Mouse (Mus musculus): Measurements from ENCODE around the gene Tsga13. TPM values are rescaled to one million over a fixed set of nuclear protein-coding genes. Genes with fewer than 3 reads are reported as not detected.
A peak's percentile ranks its signal among the peaks of the same experiment; 100 is the strongest.

Tsga13 gene
- not detected in 2 replicates for polyA plus RNA-seq (2014; fragmentation: Nextera tagmentation; extraction: Ambion mirVana)

DNA sequence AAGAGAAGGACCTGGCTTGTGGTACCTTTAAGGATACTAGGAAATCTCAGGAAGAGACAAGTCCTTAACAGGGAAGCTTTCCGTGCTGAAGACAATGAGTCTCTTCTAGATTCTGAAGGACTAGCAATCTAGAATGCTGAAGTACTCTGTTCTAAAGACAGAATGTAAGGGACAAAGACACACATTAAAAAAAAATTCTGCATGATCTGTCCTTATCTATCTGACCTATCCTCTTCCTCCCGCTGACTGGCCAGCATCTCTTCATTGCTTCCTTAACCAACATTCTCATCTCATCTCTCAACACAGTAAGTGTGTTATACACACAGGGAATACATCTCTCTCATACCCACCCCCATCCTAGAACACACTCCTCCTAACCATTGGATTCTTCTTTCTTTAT is at the start of gene Tsga13:
Tsga13 (minus strand) TSS at position 101 of the 400 bp plus-strand sequence.
- Histone ChIP-seq H3K27ac (ENCODE audit: low read depth, low read length) (no peak within 1 kb of the TSS), H3K4me3 (ENCODE audit: low read depth, low read length) (no peak within 1 kb of the TSS), H3K36me3 (ENCODE audit: control insufficient read depth, insufficient read depth, low read length) (no peaks in the 10 kb centered on the region), H3K9ac (ENCODE audit: low read length) (no peak within 1 kb of the TSS), H3K4me1 (replicated peaks; ENCODE audit: control insufficient read depth, insufficient read depth, low read length) (no peaks in the 10 kb centered on the region), H3K27me3 (ENCODE audit: control insufficient read depth, insufficient read depth, low read length) (no peaks in the 10 kb centered on the region), H3K9me3 (ENCODE audit: control insufficient read depth, low read length) (no peaks in the 10 kb centered on the region), H3K4me2 (ENCODE audit: low read depth, low read length, severe bottlenecking) (no peak within 1 kb of the TSS)
- WGBS, result 86% methylated on average over 2 of the region's 2 CpGs
- ATAC-seq (replicated peaks; ENCODE audit: low FRiP score) (no peak), DNase-seq (ENCODE audit: low spot score) (no peak)

DNA sequence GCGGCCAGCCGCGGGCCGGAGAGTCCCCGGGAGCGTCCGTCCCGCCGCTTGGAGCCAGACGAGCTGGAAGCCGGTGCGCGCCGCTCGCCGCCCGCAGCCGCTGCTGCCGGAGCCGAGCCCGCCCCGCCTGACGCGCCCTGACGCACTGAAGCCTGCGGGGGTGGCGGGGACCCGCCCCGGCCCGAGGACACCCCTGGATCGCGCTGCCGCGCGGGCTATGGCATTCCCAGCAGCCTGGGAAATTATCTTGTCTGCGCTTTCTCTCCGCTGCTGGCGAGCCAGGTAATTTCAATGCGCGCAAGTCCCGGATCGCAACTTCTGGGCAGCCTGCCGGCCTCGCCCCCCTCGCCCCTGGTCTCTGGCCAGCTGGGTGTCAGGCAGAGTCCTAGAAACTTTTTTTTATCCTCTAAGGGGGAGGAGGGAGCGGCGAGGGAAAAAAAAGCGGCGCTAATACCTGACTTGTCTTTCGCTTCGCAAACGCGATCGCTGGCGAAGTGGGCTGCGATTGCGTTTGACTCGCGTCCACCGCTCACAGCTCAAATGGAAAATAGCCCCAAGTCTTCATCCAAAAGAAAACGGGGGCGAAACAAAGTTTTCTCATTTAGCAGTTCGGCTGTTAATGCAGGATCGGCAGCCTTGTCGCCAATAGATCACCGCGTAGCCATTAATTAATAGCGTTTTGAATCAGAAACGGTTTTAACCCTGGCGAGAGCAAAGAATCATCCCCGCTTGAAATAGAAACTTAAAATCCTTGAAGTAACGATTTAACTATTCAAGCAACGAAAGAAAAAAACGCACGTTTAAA is 43.6 kb upstream of the Tsga13 start, which contains the start of gene Klf14:
Klf14 (minus strand) TSS at position 343 of the 805 bp plus-strand sequence.
- peak within 1 kb of the TSS; percentile 46 for H3K4me3 ChIP-seq (ENCODE audit: low read depth, low read length)
- H3K9ac ChIP-seq (ENCODE audit: low read length), result no peak within 1 kb of the TSS; the same call in 1 of the 2 replicates
- ATAC-seq (replicated peaks; ENCODE audit: low FRiP score) (no peak), DNase-seq (ENCODE audit: low spot score) (peak; percentile 77)
- peak within 1 kb of the TSS; percentile 87 for H3K4me2 ChIP-seq (ENCODE audit: low read depth, low read length, severe bottlenecking)
- no peaks in the 10 kb centered on the region for H3K4me1 ChIP-seq (replicated peaks; ENCODE audit: control insufficient read depth, insufficient read depth, low read length)
- H3K27ac ChIP-seq (ENCODE audit: low read depth, low read length), result no peak within 1 kb of the TSS
- peaks cover 47% of the 10 kb centered on the region for H3K27me3 ChIP-seq (ENCODE audit: control insufficient read depth, insufficient read depth, low read length)
- H3K9me3 ChIP-seq (ENCODE audit: control insufficient read depth, low read length), result peaks cover 17% of the 10 kb centered on the region
- no peaks in the 10 kb centered on the region for H3K36me3 ChIP-seq (ENCODE audit: control insufficient read depth, insufficient read depth, low read length)
- under 1% methylated on average over 64 of the region's 75 CpGs for WGBS

- no peak overlapping the region for H3K9ac ChIP-seq (ENCODE audit: low read length)
- H3K9me3 ChIP-seq (ENCODE audit: control insufficient read depth, low read length), result peaks cover 17% of the 10 kb centered on the region
- H3K27ac ChIP-seq (ENCODE audit: low read depth, low read length), result no peak overlapping the region
- H3K4me1 ChIP-seq (replicated peaks; ENCODE audit: control insufficient read depth, insufficient read depth, low read length), result no peaks in the 10 kb centered on the region
- ATAC-seq (replicated peaks; ENCODE audit: low FRiP score), result no peak
- DNase-seq (ENCODE audit: low spot score), result peak; percentile 67
- peak overlapping the region; percentile 46 for H3K4me3 ChIP-seq (ENCODE audit: low read depth, low read length)
- no peaks in the 10 kb centered on the region for H3K36me3 ChIP-seq (ENCODE audit: control insufficient read depth, insufficient read depth, low read length)
- H3K27me3 ChIP-seq (ENCODE audit: control insufficient read depth, insufficient read depth, low read length), result peaks cover 47% of the 10 kb centered on the region
- peak overlapping the region; percentile 87 for H3K4me2 ChIP-seq (ENCODE audit: low read depth, low read length, severe bottlenecking)
- WGBS, result 1% methylated on average over 79 of the region's 84 CpGs
Measured at GRCm38 (mm10) chr6:30957784-30958735, 42.7 kb upstream of the Tsga13 start.

GRCm38 (mm10) chr6:30939264-30939663 is 23.9 kb upstream of the Tsga13 start:
- H3K4me3 ChIP-seq (ENCODE audit: low read depth, low read length), result no peak overlapping the region
- no peak for ATAC-seq (replicated peaks; ENCODE audit: low FRiP score)
- no peaks in the 10 kb centered on the region for H3K36me3 ChIP-seq (ENCODE audit: control insufficient read depth, insufficient read depth, low read length)
- WGBS, result 85% methylated on average over 5 of the region's 5 CpGs
- no peaks in the 10 kb centered on the region for H3K9me3 ChIP-seq (ENCODE audit: control insufficient read depth, low read length)
- no peak overlapping the region for H3K4me2 ChIP-seq (ENCODE audit: low read depth, low read length, severe bottlenecking)
- no peaks in the 10 kb centered on the region for H3K27me3 ChIP-seq (ENCODE audit: control insufficient read depth, insufficient read depth, low read length)
- H3K4me1 ChIP-seq (replicated peaks; ENCODE audit: control insufficient read depth, insufficient read depth, low read length), result no peaks in the 10 kb centered on the region
- H3K27ac ChIP-seq (ENCODE audit: low read depth, low read length), result no peak overlapping the region
- H3K9ac ChIP-seq (ENCODE audit: low read length), result no peak overlapping the region
- no peak for DNase-seq (ENCODE audit: low spot score)

DNA sequence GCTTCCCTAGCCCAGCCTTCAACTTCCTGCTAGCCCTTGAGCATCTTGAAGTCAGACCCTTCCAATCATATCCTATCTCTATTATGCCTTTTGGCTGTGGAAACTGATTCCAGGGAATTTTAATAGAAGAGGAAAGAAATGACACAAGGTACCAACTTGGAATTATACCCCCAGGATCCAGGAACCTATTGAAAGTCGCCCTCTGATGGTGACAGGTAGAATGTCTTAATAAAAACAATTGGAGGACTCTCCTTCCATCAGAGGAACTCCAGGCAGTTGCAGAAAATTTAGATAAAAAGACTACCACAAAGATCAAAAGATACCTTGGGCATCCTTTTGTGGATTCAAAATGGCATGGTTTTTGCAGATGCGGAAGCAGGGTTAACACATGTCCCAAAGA is 7.4 kb upstream of the Tsga13 start:
- Histone ChIP-seq H3K27me3 (ENCODE audit: control insufficient read depth, insufficient read depth, low read length) (no peaks in the 10 kb centered on the region), H3K4me1 (replicated peaks; ENCODE audit: control insufficient read depth, insufficient read depth, low read length) (0 out of 2 replicates have a peak, but pooled peaks cover 3% of the 10 kb centered on the region), H3K4me2 (ENCODE audit: low read depth, low read length, severe bottlenecking) (no peak overlapping the region), H3K9me3 (ENCODE audit: control insufficient read depth, low read length) (no peaks in the 10 kb centered on the region), H3K9ac (ENCODE audit: low read length) (no peak overlapping the region), H3K27ac (ENCODE audit: low read depth, low read length) (no peak overlapping the region), H3K36me3 (ENCODE audit: control insufficient read depth, insufficient read depth, low read length) (no peaks in the 10 kb centered on the region), H3K4me3 (ENCODE audit: low read depth, low read length) (no peak overlapping the region)
- DNase-seq (ENCODE audit: low spot score) (no peak), ATAC-seq (replicated peaks; ENCODE audit: low FRiP score) (no peak)
- 48% methylated on average over 2 of the region's 2 CpGs for WGBS

GRCm38 (mm10) chr6:30921826-30922225 is 6.5 kb upstream of the Tsga13 start:
- WGBS, result 67% methylated on average over 10 of the region's 11 CpGs
- no peak for ATAC-seq (replicated peaks; ENCODE audit: low FRiP score)
- Histone ChIP-seq H3K9ac (ENCODE audit: low read length) (no peak overlapping the region), H3K4me2 (ENCODE audit: low read depth, low read length, severe bottlenecking) (no peak overlapping the region), H3K36me3 (ENCODE audit: control insufficient read depth, insufficient read depth, low read length) (no peaks in the 10 kb centered on the region), H3K4me1 (replicated peaks; ENCODE audit: control insufficient read depth, insufficient read depth, low read length) (0 out of 2 replicates have a peak, but pooled peaks cover 3% of the 10 kb centered on the region), H3K27ac (ENCODE audit: low read depth, low read length) (no peak overlapping the region), H3K4me3 (ENCODE audit: low read depth, low read length) (no peak overlapping the region), H3K9me3 (ENCODE audit: control insufficient read depth, low read length) (no peaks in the 10 kb centered on the region), H3K27me3 (ENCODE audit: control insufficient read depth, insufficient read depth, low read length) (no peaks in the 10 kb centered on the region)
- DNase-seq (ENCODE audit: low spot score), result no peak

DNA sequence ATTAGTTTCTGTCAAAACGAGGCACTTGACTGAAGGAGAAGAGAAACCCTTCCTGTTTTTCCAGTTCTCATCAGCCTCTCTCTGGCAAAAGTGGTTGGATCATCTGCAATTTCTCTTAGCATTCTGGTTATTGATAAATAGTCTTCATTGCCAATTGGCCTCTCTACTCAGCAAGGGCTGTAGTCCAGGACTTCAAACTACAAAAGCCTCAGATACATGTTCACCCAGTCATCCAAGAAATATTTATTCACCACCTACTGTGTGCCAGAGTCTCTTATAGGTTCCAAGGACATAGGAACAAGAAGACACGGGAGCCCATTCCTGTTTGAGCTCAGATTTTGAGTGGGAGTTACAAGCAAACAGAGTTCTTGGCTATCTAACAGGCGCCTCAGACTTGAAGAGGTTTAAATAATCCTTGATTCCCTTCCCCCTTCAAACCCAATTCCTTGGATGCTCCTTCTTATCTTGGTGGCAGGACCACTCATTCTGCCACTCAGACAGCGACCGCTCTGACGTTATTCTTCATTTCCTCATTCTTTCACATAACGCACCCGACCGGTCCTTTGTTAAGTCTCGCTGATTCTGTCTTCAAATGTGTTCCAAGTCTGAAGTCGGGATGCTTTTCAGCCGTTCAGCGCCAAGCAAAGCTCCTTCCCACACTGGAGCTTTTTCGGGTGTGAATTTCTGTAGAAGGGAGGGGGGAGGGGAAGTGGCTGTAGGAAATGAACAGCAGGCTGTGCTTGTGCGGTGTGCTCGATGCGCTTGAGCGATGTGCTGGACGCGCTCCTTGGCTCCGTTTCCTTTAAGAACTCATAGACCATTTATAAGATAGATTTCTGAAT is 5.7 kb upstream of the Tsga13 start:
- Histone ChIP-seq H3K27ac (ENCODE audit: low read depth, low read length) (no peak overlapping the region), H3K4me1 (replicated peaks; ENCODE audit: control insufficient read depth, insufficient read depth, low read length) (0 out of 2 replicates have a peak, but pooled peaks cover 3% of the 10 kb centered on the region), H3K9me3 (ENCODE audit: control insufficient read depth, low read length) (no peaks in the 10 kb centered on the region), H3K4me2 (ENCODE audit: low read depth, low read length, severe bottlenecking) (0 out of 2 replicates have a peak overlapping the region, but pooled peaks have one; percentile 18), H3K4me3 (ENCODE audit: low read depth, low read length) (no peak overlapping the region), H3K36me3 (ENCODE audit: control insufficient read depth, insufficient read depth, low read length) (no peaks in the 10 kb centered on the region), H3K27me3 (ENCODE audit: control insufficient read depth, insufficient read depth, low read length) (no peaks in the 10 kb centered on the region), H3K9ac (ENCODE audit: low read length) (no peak overlapping the region)
- ATAC-seq (replicated peaks; ENCODE audit: low FRiP score) (no peak), DNase-seq (ENCODE audit: low spot score) (peak; percentile 50)
- WGBS, result 62% methylated on average over 21 of the region's 21 CpGs

DNA sequence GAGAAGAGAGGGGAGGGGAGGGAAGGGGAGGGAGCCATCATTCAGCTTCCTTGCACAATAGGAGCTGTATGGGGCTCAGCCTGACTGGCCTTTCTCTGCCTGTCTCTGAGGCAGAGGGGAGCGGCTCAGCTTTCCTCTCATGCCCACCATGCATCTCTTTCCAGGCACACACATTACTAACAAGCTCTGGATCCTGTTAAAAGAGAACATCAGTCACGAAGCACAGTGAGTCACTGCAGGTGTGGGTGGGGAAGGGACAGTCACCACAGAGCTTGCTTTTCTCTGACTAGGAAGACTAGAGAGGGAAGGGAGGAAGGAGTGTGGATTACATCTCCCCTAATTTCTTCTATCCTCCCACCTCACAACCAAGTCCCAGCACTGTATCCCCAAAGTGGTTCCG is 7.4 kb downstream of the Tsga13 start:
- peak overlapping the region; percentile 18; the same call in 1 of the 2 replicates for H3K9ac ChIP-seq (ENCODE audit: low read length)
- WGBS, result 39% methylated on average over 3 of the region's 3 CpGs
- H3K4me2 ChIP-seq (ENCODE audit: low read depth, low read length, severe bottlenecking), result no peak overlapping the region
- no peaks in the 10 kb centered on the region for H3K4me1 ChIP-seq (replicated peaks; ENCODE audit: control insufficient read depth, insufficient read depth, low read length)
- H3K4me3 ChIP-seq (ENCODE audit: low read depth, low read length), result no peak overlapping the region
- DNase-seq (ENCODE audit: low spot score), result no peak
- no peak overlapping the region for H3K27ac ChIP-seq (ENCODE audit: low read depth, low read length)
- no peaks in the 10 kb centered on the region for H3K36me3 ChIP-seq (ENCODE audit: control insufficient read depth, insufficient read depth, low read length)
- no peaks in the 10 kb centered on the region for H3K27me3 ChIP-seq (ENCODE audit: control insufficient read depth, insufficient read depth, low read length)
- ATAC-seq (replicated peaks; ENCODE audit: low FRiP score), result no peak
- H3K9me3 ChIP-seq (ENCODE audit: control insufficient read depth, low read length), result no peaks in the 10 kb centered on the region

All from forebrain, embryonic 11.5 days (tissue).